Mouse (Mus musculus) hindbrain, embryonic 10.5 days (tissue): ENCODE measurements around the gene Fn1. TPM values are rescaled to one million over a fixed set of nuclear protein-coding genes. Genes with fewer than 3 reads are reported as not detected.

Experiments
- polyA plus RNA-seq: library from polyadenylated mRNA; unstranded; fragments of >200 nt; fragmentation: Nextera tagmentation; extraction: Ambion mirVana; gene quantifications from 2 replicates; pipeline ENCODE4 v1.2.1, GENCODE M21; 2016

Fn1 gene
- polyA plus RNA-seq, 1 experiment from 2014 or later, result 90.4 TPM

Other genes starting within 250 kb of the Fn1 start
- gene Abca12, start 238.3 kb downstream of the Fn1 start, polyA plus RNA-seq, result 0.02 and 0.04 TPM in 2 replicates
- gene Atic, start 96.0 kb downstream of the Fn1 start, polyA plus RNA-seq, result 46.0 and 63.4 TPM in 2 replicates